Mouse (Mus musculus) heart, adult 2 months (tissue): Measurements from ENCODE around the gene Acot5.
"Not testable (repeated sequence)": the region's sequence is repeated elsewhere in the genome, so short reads cannot be mapped to it uniquely, and the experiment has no call there.

ENCODE experiments used
- CTCF ChIP-seq: fragments of 200-600 bp; IDR thresholded peaks from 2 replicates; pipeline ENCODE4 v1.8.1; 2022; ENCODE audit warnings: antibody characterized with exemption, mild to moderate bottlenecking, moderate library complexity
- EP300 ChIP-seq: fragments of 200-500 bp; IDR thresholded peaks from 2 replicates; pipeline ENCODE4 v1.6.1; 2011; ENCODE audit warnings: low read depth, low read length, control low read depth; ENCODE audit not compliant: insufficient read depth
- POLR2A ChIP-seq: fragments of 200-500 bp; IDR thresholded peaks from 2 replicates; pipeline ENCODE4 v1.6.1; 2011; ENCODE audit warnings: mild to moderate bottlenecking, low read depth, low read length, control low read depth; ENCODE audit not compliant: insufficient read depth

GRCm38 (mm10) chr12:84038691-84039111 lies 30.4 kb upstream of the Acot5 start, which contains the start of gene Gm49366:
- not testable (repeated sequence) for TF ChIP-seq CTCF, EP300, POLR2A
